Mouse (Mus musculus) ES-E14 (cell line): ENCODE results near the gene Mrpl18. TPM values are rescaled to one million over a fixed set of nuclear protein-coding genes. Genes with fewer than 3 reads are reported as not detected.
A peak's percentile ranks its signal among the peaks of the same experiment; 100 is the strongest.
"Not testable (repeated sequence)": the region's sequence is repeated elsewhere in the genome, so short reads cannot be mapped to it uniquely, and the experiment has no call there.

ENCODE experiments used
- DNase-seq: peaks from one replicate; pipeline ENCODE4 v3.0.0-alpha.2; 2013; ENCODE audit warnings: low read depth, low spot score
- H3K27ac ChIP-seq: 2 replicates; pipeline ENCODE4 v1.5.1; 2012; ENCODE audit warnings: low read depth, mild to moderate bottlenecking, low read length, moderate library complexity, mixed read lengths; ENCODE audit not compliant: poor library complexity, insufficient read depth, severe bottlenecking
- H3K36me3 ChIP-seq: 2 replicates; pipeline ENCODE4 v1.6.1; 2012; ENCODE audit warnings: mild to moderate bottlenecking, low read length, moderate library complexity, mixed read lengths; ENCODE audit not compliant: control insufficient read depth, poor library complexity, insufficient read depth, severe bottlenecking
- H3K4me1 ChIP-seq, 2 experiments: fragments of 150-350 bp in 1 of 2; sonication (generic) in 1 of 2; 2 replicates each; pipeline ENCODE4 v1.6.1; 2012; ENCODE audit warnings: low read length in 2 of 2, mild to moderate bottlenecking in 1 of 2, mixed read lengths in 1 of 2; ENCODE audit not compliant: control insufficient read depth in 2 of 2, insufficient read depth in 2 of 2, poor library complexity in 1 of 2
- H3K4me3 ChIP-seq, 2 experiments: fragments of 150-350 bp in 1 of 2; sonication (generic) in 1 of 2; 2 replicates each; pipeline ENCODE4 v1.5.1; 2012; ENCODE audit warnings: low read length in 2 of 2, low read depth in 1 of 2, mild to moderate bottlenecking in 1 of 2, mixed read lengths in 1 of 2; ENCODE audit not compliant: insufficient read depth in 1 of 2, poor library complexity in 1 of 2, severe bottlenecking in 1 of 2
- H3K9ac ChIP-seq: 2 replicates; pipeline ENCODE4 v1.6.1; 2012; ENCODE audit warnings: low read depth, mild to moderate bottlenecking, low read length, mixed read lengths; ENCODE audit not compliant: poor library complexity, insufficient read depth, severe bottlenecking
- H3K9me3 ChIP-seq: fragments of 150-350 bp; sonication (generic); 2 replicates; pipeline ENCODE4 v1.6.1; 2012; ENCODE audit warnings: low read depth, mild to moderate bottlenecking, low read length; ENCODE audit not compliant: control insufficient read depth, insufficient read depth
- CHD2 ChIP-seq: IDR thresholded peaks from 2 replicates; pipeline ENCODE4 v1.6.1; 2014; ENCODE audit warnings: mild to moderate bottlenecking, low read depth, low read length, inconsistent platforms
- HCFC1 ChIP-seq: IDR thresholded peaks from 2 replicates; pipeline ENCODE4 v1.6.1; 2012; ENCODE audit warnings: low read length, inconsistent platforms, borderline replicate concordance; ENCODE audit not compliant: insufficient read depth
- MAFK ChIP-seq: IDR thresholded peaks from 2 replicates; pipeline ENCODE4 v1.6.1; 2014; ENCODE audit warnings: mild to moderate bottlenecking, low read depth, low read length, inconsistent platforms; ENCODE audit not compliant: insufficient read depth
- ZC3H11A ChIP-seq: IDR thresholded peaks from 2 replicates; pipeline ENCODE4 v1.6.1; 2012; ENCODE audit warnings: low read depth, mild to moderate bottlenecking, inconsistent platforms, low read length, borderline replicate concordance
- ZNF384 ChIP-seq: IDR thresholded peaks from 2 replicates; pipeline ENCODE4 v1.6.1; 2012; ENCODE audit warnings: low read depth, low read length, inconsistent platforms
- in situ Hi-C, 2 experiments: fragments of 600-800 bp; cut with MboI; formaldehyde crosslinking; loops; one replicate each; pipeline ENCODE4 v1.15.1; 2025; ENCODE audit warnings: low sequenced_read_pairs in 2 of 2, inconsistent platforms in 1 of 2; ENCODE audit not compliant: unreplicated experiment in 2 of 2
- total RNA-seq: library from RNA; depleted of rRNA; stranded (reverse); fragments of 300-350 nt; gene quantifications from 2 replicates; pipeline ENCODE4 v1.2.3, GENCODE M21; 2012

Gene Mrpl18
- total RNA-seq, 1 experiment, result 147 TPM

DNA sequence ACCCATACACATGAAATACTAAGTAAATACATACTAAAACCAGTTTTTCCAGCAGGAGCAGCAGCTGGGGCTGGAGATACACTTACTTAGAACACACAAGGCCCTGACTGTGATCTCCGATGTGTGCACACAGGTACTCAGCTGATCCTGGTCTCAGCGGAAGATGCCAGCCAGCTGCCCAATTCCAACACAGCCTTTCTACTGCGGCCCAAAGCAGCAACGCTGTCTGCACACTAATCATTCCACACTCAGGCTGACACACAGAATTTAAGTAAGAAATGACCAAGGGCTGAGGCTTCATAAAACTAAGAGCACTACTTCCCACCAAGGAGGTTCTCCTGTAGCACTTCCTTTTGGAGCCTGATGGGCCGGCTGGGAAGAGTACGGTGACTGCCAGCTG, 13.9 kb downstream of the Mrpl18 start:
- DNase-seq, result no peak
- 0 out of 4 replicates have a peak, but pooled peaks cover 0 to 2% of the 10 kb centered on the region in 2 experiments for H3K4me1 ChIP-seq
- peaks cover 44% of the 10 kb centered on the region for H3K36me3 ChIP-seq

DNA sequence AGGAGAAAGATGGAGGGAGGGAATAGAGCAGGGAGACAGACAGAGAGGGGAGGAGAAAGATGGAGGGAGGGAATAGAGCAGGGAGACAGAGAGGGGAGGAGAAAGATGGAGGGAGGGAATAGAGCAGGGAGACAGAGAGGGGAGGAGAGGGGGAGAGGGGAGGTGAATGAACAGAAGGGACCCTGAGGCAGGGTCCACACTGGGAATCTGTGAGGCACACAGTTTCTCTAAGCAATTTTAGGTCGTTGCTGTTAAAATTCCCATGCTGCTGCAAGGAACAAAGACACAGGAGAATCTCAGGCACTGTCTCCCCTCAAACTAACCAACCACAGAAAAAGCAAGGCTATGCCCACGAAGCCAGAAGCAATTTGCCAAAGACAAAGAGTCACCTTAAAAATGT, 17.5 kb downstream of the Mrpl18 start:
- H3K4me3 ChIP-seq, H3K9ac ChIP-seq, in situ Hi-C loops, H3K27ac ChIP-seq, DNase-seq, H3K9me3 ChIP-seq, H3K4me1 ChIP-seq: not testable (repeated sequence)
- peaks cover 39% of the 10 kb centered on the region for H3K36me3 ChIP-seq

More for the DNA sequence above, 13.9 kb downstream of the Mrpl18 start:
- H3K4me3 ChIP-seq, result no peak overlapping the region
- no peak overlapping the region for H3K9ac ChIP-seq
- TF ChIP-seq HCFC1 (no peak), ZNF384 (no peak), CHD2 (no peak), MAFK (no peak)
- in situ Hi-C loops, result no loop called here
- H3K27ac ChIP-seq, result no peak overlapping the region
- H3K9me3 ChIP-seq, result no peaks in the 10 kb centered on the region

DNA sequence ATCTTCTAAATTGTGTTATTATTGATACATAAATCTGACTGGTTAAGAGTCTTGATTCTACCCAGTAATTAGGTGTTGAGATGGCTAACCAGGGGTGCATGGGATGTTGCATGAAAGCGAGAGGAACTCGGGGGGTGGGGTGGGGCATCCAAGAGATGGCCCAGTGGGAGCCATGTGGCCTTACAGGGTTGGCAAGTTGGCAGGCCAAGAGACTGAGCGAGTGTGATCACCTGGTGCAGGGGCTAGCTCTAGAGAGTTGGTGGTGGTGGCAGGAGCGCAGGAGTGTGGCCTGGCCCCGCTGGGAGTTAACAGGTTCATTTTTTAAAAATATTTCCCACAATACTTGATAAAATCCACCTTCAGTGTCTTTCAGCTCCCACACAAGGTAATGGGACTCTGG, 18.5 kb downstream of the Mrpl18 start:
- H3K36me3 ChIP-seq, result peaks cover 35% of the 10 kb centered on the region
- H3K27ac ChIP-seq, result no peak overlapping the region
- no peak for DNase-seq
- H3K9ac ChIP-seq, result no peak overlapping the region
- no peak overlapping the region for H3K4me3 ChIP-seq
- no peaks in the 10 kb centered on the region for H3K9me3 ChIP-seq
- in situ Hi-C loops, result no loop called here
- TF ChIP-seq ZC3H11A (no peak), ZNF384 (no peak), HCFC1 (no peak), MAFK (no peak), CHD2 (no peak)
- H3K4me1 ChIP-seq, result 0 out of 4 replicates have a peak, but pooled peaks cover 0 to 2% of the 10 kb centered on the region in 2 experiments

DNA sequence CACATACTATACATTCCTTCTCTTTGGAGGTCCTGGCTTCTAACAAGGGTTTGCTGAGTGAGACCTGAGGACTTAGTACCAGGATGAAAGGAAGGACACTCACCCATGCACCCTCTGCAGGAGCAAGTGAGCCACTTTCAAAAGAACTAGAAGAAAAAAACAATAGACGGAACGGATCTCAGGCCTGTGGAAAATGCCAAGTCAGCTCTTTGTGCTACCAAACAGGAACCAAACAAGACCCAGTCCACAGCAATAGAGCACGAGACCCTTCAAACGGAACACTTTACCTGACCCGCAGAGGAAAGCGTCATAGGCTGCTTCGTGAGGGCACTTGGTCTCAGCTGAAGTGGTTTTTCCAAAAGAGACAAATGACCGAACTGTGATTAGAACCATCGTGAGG, 24.1 kb downstream of the Mrpl18 start:
- Histone ChIP-seq H3K27ac (no peak overlapping the region), H3K4me1 (0 out of 4 replicates have a peak, but pooled peaks cover 0 to 2% of the 10 kb centered on the region in 2 experiments), H3K9me3 (no peaks in the 10 kb centered on the region), H3K9ac (no peak overlapping the region), H3K36me3 (peaks cover 45% of the 10 kb centered on the region), H3K4me3 (no peak overlapping the region)
- TF ChIP-seq HCFC1, result no peak
- TF ChIP-seq MAFK, result peak; percentile 80
- DNase-seq, result no peak
- in situ Hi-C loops, result no loop called here

DNA sequence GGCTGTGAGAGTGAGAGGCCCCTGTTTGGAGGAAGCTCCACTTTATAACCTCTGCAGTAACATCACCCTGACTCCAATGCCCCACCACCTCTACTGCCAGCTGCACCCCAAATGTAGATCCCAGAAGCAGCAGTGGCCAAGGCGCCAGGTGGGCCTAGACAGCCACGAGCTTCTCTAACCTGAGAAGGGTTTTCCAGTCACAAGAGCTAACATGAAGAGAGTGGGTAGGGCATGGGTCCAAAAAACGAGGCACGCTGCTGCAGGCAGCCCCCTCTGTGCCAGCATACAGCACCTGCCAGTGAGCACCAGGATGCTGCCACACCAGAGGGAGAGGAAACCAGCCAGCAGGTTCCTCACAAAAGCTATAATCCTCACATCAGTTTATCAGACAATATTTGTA, 25.1 kb downstream of the Mrpl18 start:
- in situ Hi-C loops, result no loop called here
- Histone ChIP-seq H3K4me3 (no peak overlapping the region), H3K27ac (no peak overlapping the region), H3K36me3 (peaks cover 39% of the 10 kb centered on the region), H3K4me1 (peaks cover 0 to 5% of the 10 kb centered on the region in 2 experiments; a peak in 1 of 4 replicates), H3K9me3 (no peaks in the 10 kb centered on the region), H3K9ac (no peak overlapping the region)
- no peak for DNase-seq
- no peak for TF ChIP-seq ZC3H11A
- no peak for TF ChIP-seq HCFC1
